Mouse (Mus musculus) cerebellum, adult 2 months (tissue): ENCODE results near the gene Fam20a.

Source experiments
- CTCF ChIP-seq: fragments of 200-500 bp; IDR thresholded peaks from 2 replicates; pipeline ENCODE4 v1.5.1; 2011; ENCODE audit warnings: low read depth, mild to moderate bottlenecking, control low read depth, low read length, moderate library complexity, borderline replicate concordance; ENCODE audit not compliant: insufficient read depth
- POLR2A ChIP-seq: fragments of 200-500 bp; IDR thresholded peaks from 2 replicates; pipeline ENCODE4 v1.6.1; 2011; ENCODE audit warnings: low read length, control low read depth, borderline replicate concordance; ENCODE audit not compliant: insufficient read depth

DNA sequence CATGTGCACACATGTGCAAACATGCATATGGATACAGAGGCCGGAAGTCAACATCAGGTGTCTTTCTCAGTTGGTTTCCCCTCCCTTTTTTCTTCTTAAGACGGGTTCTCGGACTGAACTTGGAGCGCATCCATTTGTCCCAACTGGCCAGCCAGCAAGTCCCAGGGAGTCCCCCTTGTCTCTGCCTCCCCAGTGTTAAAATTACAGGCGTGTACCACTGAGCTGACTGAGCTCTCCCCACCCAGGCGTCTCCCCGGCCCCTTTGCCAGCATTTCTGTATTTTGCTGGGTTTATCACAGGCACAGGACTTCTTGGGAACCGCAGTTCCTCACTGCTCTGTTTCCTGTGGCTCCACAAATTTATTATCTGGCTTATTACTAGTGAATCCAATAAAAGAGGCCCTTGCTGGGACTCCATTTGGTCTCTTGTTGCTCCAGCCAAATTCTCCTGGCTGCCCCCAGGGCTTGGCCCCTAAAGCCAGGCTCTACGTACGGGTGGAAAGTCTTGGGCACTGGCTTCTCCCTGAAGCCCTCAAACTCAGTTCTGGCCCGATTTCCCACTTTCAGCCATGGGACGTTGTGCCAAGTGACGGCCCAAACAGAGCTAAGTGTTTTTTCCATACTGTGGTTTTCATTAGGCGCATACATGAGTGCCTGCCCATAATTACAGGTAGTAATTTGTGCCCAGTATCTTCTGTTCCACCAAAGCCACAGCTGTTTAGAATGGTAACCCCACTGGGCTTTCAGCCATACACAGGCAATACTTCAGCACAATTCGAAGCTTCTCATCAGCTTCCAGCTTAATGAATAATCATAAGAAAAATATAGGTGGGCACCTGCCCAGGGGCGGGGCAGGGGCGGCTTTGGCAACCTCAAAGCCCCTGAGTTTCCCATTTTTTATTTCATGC is 7.5 kb downstream of the Fam20a start:
- TF ChIP-seq POLR2A (no peak), CTCF (no peak)
